Mouse (Mus musculus) naive thymus-derived CD4-positive, alpha-beta T cell, adult 2 months (primary cell): ENCODE measurements around the gene Trappc1.
A peak's percentile ranks its signal among the peaks of the same experiment; 100 is the strongest.

Experiments
- DNase-seq: peaks from one replicate; pipeline ENCODE4 v3.0.0-alpha.2; 2011; ENCODE audit warnings: low read depth

Gene Trappc1

DNA sequence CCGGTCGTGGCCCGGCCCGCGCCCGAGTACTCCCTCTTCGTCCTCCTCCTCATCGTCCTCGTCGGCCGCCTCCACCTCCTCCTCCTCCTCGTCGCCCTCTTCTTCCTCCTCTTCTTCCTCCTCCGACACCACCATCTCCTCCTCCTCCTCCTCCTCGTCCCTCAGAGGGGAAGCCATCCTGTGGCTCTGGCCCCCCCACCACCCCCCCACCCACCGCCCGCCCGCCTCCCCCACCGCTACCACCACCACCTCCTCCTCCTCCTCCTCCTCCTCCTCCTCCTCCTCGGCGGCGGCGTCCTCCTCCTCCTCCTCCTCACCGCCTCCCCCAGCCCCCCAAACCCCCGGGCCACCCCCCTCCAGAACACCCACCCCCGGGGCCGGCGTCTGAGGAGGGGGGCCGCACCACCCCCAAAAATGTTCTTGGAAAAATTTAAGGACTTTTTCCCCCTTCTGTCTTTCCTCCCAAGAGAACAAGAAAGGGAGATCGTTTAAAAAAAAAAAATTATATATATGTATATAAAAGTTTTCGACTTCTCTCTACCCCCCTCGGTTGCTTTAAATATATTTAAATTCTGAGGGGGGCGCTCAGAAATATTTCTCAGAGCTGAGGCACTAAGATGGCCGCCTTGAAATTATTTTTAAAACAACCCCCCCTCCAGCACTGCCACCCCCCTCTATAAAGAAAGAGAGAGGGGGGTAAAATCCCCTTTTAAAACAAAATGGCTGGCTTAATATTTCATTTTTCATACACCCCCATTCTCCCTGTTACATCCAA lies 45.6 kb downstream of the Trappc1 start, which contains the start of gene Chd3:
Gene Chd3, minus strand, starts transcription at position 192 of the 775 bp plus-strand sequence.
- no peak for DNase-seq

DNA sequence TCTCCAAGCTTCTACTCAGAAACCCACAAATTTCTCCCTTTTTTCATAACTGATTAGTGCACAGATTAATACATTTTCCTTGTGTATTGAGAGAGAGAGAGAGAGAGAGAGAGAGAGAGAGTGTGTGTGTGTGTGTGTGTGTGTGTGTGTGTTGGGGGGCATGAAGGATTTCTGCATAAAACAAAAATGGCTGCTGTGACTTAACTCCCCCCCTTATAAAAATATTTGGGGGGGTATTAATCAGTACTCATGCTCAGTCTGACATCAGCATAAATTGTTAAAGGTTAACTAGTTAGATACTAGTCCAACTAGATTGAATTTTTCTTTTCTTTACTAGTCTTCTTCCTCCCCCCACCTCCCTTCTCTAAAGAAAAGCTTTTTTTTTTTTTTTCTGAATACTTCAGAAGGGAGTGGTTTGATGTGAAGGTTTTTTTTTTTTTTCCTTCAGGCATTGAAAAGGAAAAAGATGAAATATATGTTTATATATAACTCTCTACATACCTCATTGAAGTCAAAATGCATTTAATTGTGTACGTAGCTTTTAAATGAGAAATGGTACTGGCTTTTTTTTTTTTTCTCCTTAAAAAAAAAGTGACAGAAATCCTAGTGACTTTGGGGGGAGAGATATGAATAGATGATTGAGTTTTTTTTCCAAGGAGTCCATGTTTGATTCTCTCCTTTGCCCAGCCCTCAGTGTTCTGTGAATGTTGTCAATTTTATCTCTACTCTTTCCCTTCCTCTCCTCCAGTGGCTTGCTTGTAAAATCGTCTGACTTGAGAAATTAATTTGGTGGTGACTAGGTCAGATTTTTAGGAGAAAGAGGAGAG lies 46.4 kb downstream of the Trappc1 start:
- peak; percentile 38 for DNase-seq

GRCm38 (mm10) chr11:69370817-69371215 lies 47.0 kb downstream of the Trappc1 start:
- no peak for DNase-seq

- DNase-seq, result no peak
Measured at GRCm38 (mm10) chr11:69371601-69372000, 47.8 kb downstream of the Trappc1 start.

DNA sequence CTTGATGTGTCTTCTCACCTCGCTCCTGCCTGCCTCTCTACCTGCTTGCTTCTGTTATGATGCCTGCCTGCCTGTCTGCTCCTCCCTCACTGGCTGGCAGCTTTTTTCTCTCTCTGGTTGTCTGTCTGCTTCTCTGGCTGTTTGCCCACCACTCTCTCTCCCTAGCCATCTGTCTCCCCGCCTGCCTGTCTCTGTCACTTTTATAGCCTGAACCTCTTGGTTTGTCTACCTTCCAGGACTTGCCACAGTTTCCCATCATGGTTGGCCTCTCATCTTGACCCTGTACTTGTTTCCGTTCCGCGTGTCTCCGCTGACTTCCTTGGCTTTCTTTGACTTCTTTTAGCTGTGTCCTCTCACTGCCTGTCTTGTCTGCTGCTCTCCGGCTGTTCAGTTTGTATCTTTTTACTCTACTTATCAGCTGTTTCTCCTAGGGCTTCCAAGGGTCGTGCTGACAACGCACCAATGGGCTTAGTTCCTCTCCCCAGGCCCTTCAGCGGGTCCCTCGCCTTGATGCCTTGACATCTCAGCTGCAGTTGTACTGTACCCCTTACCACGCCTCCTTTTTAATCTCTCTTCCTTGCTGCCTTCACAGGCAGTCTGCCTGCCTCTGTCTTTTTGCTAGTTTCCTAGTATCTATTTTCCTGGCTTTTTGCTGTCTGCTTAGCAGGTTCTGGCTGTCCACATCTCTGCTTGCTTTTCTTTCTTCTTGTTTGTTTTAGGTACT lies 48.4 kb downstream of the Trappc1 start:
- DNase-seq, result peak; percentile 67

- peak; percentile 85 for DNase-seq
Measured at GRCm38 (mm10) chr11:69372780-69373170, 49.0 kb downstream of the Trappc1 start.

DNA sequence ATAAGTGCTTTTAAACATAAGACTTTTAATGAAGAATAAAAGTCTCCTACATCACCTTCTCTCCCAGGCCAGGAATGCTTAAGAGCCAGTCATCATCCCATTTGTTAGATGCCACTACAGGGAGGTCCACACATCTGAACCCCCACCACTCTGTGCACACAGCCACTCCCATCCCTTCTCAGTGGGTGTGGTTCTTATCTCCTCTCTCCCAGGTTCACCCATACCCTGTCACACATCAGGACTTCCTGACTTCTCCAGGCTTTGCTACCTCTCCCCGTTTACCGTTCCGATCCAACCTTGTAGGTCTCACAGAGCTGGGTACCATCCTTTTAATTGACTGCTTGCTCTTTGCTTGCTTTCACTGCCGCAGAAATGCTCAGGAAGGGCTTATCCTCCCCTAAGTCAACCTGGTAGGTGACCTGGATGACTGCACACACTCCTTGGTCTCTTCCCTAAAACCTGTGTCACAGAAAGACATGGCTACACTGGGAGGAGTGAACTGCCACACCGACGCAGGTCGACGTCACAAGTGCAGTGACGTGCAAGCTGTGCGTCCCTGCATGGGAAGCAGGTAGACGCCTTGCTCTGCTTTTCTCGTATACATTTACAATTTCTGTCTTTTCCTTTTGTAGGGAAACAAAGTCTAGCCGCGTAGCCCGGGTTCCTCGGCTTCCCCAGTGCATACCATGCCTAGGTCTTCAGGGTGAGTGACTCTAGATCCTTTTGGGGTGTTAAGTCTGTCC lies 49.6 kb downstream of the Trappc1 start:
- no peak for DNase-seq
